Mouse (Mus musculus): ENCODE results near the gene Acoxl.
A peak's percentile ranks its signal among the peaks of the same experiment; 100 is the strongest.

Acoxl gene

DNA sequence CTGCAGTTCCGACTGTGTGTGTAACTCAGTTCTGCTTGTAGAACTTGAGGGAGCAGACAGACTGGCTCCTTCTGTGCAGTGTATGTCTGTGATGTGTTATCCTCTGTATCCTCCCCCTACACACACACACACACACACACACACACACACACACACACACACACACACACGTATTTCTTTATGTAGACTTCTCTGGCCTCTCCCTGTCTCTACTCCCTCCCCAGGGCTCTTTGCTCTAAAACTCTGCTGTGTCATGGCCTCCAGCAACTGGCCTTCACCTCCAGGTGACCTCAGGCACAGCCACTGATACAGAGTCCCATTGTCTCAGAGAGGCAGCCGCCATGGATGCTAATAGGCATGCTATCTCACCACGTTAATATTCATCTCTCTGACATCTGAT lies 276.9 kb downstream of the Acoxl start:
- DNase-seq (ENCODE audit: low read depth, low spot score) = peak; percentile 49

DNA sequence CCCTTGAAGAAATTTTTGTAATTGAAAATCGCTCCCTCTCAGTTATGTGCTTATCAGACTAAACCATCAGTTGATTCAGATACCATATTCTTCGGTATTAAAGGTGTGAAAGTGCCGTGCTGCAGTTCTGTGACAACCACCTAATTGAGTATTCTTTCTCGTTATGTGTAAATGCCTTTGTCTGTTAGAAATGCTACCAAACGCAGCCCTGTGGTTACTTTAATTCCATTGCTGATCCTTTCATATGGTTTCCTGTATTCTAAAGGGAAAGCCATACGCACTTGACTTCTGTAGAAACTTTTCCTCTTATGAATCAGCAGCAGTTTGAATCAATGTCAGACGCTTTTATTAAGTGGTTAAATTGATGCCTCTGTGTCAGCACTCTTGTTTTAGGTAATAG lies 278.9 kb downstream of the Acoxl start:
- no peak for DNase-seq (ENCODE audit: low read depth, low spot score)

DNA sequence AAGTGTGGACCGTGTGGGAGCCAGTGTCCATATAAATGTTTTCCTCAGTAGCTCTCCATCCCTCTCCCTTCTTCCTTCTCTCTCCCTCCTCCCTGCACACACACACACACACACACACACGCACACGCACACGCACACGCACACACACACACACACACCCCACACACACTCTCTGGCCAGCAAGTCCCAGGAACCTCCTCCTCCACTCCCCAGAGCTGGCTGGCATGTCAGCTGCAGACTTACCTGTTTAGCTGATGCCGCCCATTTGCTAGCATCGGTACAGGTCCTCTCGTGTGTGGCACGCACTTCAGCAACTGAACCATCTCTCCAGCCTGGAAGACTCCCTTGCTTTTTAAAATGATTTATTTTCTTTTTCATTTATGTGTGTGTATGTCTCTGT lies 280.3 kb downstream of the Acoxl start:
- no peak for DNase-seq (ENCODE audit: low read depth, low spot score)

DNA sequence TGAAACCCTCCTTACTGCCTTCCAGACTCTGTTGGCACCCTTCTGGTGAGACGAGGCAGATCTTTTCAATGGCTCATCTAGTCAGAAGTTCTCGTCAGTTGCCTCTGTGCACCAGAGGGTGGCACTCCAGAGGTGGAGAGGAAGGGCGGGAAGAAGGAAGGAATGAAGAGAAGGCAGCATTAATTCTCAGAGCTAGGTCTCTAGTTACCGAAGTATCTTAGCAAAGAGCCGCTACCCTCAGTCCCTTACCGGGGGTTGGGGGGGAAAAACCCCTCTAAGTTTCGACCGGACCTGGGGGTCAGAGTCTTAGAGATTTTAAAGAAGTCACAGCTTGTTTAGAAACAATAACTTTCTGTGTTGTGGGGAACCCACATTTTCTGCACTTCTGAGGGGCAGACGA lies 283.8 kb downstream of the Acoxl start:
- peak; percentile 80 for DNase-seq (ENCODE audit: low read depth, low spot score)

DNA sequence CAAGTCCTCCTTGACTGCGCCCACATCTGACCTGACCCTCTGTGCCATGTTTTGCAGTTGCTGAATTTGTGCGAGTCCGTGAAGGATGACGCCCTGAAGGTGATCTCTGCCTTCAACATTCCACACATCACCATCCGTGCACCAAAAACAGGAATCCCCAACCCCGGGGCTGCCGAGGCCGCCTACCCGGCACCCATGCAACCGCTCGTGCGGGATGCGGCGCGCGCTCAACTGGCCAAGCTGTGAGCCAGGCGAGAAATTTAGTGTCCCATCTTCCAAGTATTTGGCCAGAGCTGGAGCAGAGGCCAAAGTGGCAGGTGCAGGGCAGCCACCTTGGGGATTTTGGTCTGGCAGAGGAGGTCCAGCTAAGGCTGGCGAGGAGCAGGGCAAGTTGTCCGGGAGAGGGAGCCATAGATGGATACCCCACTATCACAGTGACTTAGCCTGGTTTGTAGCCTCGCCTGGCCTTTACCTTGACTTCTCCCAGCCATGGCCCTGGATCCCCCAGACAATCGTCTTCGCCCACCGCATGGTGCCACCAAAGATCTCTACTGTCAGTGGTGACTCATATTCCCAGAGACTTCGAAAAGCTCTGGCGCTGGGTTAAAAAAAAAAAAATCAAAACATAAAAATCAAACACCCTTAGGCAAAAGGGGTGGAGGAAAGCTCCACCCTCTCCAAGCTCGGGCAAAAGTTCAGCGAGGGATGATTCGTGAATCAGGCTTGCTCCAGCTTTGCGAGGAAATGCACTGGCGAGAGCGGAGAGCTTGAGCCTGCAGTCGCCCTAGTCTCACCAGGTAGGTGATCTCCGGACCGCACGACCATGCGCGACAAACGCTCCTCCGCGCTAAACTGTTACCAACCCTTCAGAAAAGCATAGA lies 284.5 kb downstream of the Acoxl start:
- DNase-seq (ENCODE audit: low read depth, low spot score) = peak; percentile 22

DNA sequence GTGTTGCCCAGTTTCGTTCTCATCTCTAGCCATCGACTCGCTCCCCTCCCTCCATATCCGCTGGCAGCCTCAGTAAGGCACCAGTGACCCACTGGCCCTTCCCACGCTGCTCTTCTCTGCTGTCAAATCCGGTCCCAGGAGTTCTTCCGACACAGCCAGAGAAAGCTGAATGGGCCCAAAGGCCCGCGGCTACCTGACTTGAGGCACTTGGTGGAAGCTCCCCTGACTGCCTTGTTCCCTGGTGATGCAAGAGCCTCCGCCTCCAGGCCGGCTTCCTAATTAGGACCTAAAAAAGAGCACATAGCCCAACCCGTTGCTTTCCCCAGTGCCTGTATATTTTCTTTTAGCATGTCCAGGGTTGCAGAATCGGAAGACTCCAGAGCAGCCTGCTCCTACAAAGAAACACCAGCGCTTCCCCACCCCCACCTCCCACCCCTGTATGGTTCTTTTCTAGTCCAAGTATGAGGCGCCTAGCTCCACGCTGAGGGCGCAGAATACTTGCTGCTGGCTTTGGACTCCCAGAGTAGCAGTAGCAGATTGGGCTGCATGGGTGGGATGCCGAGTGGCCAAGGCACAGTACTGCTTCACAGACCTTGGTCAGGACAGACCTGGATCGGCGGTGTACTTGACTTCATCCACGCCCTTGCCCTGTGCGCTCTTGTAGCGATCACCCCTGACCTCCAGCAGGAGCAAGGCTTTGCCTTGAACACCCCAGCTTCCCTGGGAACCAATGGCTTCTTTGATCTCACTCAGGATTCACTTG lies 285.4 kb downstream of the Acoxl start:
- DNase-seq (ENCODE audit: low read depth, low spot score) = peak; percentile 18

DNA sequence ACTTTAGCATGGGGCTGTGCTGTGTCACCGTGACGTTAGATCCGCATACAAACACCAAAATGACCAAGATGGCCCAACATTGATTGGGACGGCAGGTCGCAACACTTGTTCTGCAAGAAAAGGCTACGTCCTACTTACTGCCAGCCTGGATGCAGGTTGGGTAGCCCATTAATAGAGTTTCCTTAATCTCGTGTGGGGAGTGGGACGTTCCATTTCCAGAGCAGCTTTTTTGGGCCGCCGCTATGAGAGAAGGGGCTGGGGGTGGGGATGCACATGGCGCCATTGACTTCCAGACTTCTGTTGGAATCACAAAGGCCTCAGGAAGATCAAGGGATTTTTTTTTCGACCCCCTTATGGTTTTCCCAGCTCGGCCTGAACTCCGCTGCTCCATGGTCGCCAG lies 286.0 kb downstream of the Acoxl start:
- DNase-seq (ENCODE audit: low read depth, low spot score) = no peak

DNA sequence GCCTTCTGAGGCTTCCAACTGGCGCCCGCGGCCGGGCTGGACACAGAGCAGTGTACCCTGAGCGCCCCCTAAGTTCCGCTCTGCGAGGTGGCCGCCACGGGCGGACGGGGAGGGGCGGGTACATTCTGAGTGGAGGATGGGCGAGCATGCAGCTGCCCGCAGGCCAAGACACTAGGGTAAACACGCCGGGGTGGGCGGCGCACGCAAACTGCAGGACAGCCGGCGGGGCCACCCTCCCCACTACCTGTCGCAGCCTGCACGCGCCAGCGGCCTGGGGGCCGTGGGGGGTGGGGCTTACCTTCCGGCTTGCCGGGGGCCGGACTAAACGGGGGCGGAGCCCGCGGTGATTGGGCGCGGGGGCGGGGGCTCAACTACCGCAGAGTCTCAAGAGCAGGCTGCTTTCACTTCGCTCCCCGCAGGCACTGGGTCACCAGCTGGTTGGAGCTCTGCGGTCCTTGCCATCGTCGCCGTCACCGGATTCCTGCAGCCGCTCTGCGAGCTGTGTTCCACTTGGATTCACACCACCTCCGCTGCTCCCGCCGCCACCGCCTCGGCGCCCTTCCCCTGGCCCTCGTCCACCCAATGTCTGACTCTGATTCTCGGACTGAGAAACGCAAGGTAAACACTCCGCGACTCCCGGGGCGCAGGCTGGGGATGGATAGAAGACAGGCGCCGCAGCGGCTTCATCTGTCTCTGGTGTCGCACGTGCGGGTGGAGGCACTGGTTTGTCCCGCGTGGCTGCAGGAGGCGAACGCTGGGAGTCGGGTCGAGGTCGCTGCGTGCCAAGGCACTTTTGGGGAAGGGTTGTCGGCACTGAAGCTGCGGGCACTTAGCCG lies 287.2 kb downstream of the Acoxl start, which contains the start of gene Bcl2l11:
Gene Bcl2l11, plus strand, starts transcription at position 404 of the 836 bp plus-strand sequence.
- DNase-seq (ENCODE audit: low read depth, low spot score) = peak; percentile 97

DNA sequence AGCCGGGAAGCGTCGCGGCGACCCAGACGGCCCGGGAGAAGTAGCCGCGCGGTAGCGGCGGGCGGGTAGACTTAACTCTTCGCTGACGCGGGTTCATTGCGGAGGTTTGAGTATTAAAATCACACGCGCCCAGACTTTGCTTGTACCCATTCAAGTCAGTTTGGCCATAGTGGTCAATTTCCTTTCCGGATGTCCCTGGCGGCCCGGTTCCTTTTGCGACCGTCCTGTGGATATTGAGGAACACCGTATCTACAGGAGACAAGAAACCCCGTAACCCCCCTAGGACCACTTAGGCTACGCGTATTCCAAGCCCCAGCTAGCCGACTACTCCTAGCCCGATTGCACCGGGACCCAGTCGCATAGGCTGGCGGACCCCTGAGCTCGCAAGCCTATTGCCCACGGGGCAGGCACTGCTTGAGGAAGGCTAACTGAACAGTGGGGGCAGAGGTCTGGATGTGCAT lies 287.9 kb downstream of the Acoxl start:
- DNase-seq (ENCODE audit: low read depth, low spot score) = peak; percentile 16

DNA sequence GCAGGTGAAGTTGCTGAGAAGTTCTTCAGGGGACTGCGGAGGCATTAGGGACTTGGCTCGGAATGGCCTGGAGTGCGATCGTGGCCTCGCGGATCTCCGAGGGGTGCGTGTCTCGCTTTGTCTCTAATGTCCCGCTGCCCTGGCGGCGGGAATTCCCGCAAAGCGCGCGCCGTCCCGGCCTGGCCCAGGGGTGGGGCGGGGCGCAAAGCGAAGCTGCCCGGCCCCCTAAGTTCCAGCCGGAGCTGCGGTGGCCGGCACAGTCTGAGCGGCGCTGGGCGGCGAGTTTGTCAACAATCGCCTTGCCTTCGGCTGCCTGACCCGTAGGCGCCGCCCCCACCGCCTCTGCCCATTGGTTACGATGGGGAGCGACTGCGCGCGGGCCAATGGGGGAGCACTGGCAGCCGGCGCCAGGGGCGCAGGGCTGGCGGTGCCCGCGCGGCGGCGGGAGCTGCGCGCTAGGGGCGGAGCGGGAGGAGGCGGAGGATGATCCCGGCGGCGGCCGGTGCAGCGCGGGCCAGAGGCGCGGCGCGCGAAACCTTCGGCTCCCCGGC lies 288.5 kb downstream of the Acoxl start:
- peak; percentile 95 for DNase-seq (ENCODE audit: low read depth, low spot score)

DNA sequence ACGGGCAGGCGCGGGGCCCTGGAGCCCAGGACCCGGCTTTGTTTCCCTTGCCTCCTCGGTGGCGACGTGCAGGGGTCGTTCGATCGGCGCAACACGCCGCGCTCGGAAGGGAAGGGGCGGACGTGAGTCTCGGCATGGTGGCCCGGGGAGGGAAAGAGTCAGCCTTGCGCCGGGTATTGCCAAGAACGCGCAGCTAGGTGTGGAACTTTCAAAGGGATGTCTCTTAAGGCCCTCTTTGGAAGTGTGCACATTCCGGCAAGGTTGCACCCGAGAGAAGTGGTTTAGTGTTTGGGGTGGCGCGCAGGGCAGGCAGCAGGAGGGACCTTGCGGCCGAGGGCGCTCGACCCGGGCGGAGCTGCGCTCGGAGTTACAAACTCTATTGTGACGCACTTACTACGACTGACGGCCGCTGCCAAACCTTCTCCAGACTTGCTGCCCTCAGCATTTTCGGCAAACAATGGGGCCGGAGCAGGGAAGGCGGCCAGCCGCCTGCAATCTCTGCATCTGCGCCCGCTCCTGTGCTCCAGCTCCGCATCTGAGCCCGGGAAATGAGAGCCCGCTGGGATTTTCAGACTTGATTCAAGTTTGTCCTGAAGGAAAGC lies 289.1 kb downstream of the Acoxl start:
- DNase-seq (ENCODE audit: low read depth, low spot score) = peak; percentile 86

DNA sequence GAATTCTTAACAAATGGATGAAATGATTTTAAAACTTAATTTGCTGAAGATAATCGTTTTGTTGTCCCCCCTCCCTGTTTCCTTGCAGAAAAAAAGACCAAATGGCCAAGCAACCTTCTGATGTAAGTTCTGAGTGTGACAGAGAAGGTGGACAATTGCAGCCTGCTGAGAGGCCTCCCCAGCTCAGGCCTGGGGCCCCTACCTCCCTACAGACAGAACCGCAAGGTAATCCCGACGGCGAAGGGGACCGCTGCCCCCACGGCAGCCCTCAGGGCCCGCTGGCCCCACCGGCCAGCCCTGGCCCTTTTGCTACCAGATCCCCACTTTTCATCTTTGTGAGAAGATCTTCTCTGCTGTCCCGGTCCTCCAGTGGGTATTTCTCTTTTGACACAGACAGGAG lies 289.9 kb downstream of the Acoxl start:
- no peak for DNase-seq (ENCODE audit: low read depth, low spot score)

DNA sequence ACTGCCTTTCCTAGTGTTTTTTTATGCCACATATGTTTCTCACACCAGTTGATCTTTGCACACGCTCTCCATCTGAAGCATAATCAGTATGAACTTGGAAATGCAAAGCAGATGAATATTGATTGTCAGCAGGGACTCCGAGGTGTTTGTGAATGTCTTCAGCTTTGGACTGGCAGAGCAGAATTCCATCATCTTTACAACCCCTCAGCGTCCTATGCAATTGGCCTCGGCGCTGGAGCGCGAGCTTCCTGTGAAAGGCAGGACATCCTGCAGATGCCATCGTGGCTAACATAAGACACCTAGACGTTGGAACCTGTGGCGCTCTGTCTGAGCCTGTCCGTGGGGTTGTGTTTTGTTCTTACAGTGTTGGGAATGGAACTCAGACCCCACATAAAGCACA lies 292.8 kb downstream of the Acoxl start:
- DNase-seq (ENCODE audit: low read depth, low spot score) = no peak

DNA sequence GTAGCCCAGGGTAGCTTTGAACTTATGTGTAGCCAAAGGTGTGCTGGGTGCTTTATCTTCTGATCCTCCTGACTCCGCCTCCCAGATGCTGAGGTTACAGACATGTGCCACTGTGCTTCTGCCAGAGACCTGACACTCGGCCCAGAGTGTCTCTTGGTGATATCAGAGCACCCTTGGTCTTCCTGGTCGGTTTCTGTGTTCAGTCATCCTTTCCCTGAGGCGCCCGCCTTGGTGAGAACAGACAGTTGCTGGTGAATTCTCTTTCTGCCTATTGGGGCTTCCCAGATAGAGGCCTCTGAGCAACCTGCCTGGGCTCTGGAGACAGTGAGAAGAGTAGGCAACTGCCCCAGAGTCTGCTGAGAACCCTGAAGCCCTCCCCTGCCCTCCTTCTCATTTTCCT lies 294.0 kb downstream of the Acoxl start:
- no peak for DNase-seq (ENCODE audit: low read depth, low spot score)

DNA sequence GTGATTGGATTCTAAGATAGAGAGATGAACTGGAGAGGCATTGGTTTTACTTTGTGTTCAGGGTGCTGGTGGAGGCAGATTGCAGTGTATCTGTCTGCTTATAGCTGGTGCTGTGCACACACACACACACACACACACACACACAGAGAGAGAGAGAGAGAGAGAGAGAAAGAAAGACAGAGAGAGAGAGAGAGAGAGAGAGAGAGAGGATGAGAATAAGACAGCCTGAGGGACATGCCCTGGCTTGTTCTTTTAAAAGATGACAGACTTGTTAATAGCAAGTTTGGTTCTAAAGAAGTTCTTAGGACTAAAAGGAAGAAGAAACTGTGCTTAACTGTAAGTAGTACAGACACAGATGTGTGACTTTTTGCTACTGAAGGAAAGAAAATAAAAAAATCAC lies 295.2 kb downstream of the Acoxl start:
- DNase-seq (ENCODE audit: low read depth, low spot score) = no peak

DNA sequence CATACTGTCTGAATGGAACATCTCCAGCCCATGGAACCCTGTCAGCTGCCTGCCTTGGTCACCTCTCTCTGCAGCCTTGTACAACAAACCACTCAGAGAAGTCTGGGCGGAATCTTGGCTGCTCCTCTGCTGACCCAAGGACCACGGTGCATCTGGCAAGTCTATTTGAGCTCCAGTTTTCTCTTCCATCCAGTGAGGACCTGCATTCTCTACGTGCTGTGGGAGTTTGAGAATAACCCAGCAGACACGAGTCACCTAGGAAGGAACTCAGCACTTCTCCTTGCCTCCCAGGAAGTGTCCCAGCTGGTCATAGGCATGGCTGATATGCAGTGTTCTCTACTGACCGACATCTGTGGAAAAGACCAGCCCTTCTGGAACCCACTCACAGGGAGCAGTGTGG lies 295.8 kb downstream of the Acoxl start:
- no peak for DNase-seq (ENCODE audit: low read depth, low spot score)

DNA sequence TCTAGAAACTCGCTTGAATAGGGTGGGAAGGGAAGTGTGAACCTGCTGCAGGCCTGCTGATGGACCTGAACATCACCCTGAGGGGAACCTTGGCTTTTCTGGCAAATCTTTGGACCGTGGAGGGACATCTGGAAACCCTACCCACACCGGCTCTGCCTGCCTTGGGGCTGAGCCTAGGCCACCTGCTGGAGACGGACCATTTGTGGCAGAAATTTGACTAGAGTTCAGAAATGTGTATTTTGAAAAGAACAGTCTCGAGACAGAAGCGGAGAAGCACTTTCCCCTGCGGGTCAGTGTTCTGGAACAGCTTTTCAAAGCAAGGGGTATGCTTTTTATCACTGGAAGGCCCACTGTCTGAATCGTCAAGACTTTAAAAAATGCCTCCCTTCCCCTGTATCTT lies 296.3 kb downstream of the Acoxl start:
- no peak for DNase-seq (ENCODE audit: low read depth, low spot score)

DNA sequence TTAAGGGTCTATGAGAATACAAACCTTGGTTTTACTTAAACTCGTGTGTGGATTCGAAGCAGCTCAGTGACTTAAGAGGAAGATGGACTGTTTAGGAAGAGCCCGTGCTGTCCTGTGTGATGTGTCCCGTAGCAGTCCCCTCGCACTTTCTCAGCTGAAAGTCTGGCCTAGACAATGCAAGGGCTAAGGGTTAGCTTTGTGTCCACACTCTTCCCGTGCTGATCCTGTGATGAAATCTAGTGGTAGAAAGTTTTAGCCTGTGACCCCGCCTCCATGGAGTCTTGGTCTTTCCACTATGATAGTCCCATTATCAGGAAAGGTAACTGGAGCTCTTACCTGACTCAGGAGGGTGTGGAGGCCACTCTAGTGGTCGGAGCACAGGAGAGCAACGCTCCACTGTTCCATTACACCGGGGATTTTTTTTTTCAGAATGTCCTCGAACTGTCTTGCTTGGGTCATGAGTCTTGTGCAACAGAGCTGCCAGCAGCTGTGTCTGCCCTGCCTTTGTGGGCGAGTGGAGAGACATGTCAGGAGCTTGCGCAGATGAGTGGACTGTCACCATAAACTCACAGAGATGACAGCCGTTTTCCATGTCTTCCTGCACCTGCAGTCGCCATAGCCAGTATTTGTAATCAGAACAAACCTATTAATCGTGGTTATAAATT lies 298.2 kb downstream of the Acoxl start:
- no peak for DNase-seq (ENCODE audit: low read depth, low spot score)

DNA sequence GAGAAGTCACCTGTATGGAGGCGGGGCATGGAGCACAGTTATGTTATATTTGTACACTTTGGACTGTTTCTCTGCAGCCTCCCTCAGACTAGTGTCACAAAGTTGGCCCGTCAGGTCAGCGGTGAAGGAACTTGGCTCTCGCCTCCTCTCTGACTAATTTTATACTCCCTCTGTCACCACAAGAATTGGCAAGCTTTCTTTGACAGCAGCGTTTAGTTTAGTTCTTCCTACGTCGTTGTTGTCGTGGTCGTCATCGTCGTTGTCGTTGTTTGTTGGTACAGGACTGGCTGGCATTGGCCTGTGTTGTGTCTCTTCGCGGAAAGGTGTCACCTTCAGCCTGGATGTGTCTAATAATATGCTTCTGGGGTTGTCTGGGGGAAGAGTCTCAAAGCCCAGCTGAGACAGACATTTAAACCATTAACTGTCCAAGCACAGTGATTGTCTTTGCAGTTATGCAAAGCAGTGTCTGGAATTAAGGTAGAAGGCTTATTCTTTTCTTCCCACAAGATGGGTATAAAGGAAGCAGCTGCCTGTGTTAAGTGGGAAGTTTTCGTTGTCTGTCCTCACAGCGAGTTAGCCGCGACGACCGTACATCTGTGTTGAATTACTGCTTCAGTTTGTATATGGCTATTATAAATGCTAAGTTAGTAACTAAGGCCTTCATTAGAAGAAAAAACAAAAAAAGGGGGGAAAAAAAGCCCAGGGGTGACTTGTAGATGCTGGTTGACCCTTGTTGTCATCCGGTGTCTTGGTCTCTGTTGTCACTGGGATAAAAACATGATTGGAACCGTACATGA lies 299.0 kb downstream of the Acoxl start:
- no peak for DNase-seq (ENCODE audit: low read depth, low spot score)

DNA sequence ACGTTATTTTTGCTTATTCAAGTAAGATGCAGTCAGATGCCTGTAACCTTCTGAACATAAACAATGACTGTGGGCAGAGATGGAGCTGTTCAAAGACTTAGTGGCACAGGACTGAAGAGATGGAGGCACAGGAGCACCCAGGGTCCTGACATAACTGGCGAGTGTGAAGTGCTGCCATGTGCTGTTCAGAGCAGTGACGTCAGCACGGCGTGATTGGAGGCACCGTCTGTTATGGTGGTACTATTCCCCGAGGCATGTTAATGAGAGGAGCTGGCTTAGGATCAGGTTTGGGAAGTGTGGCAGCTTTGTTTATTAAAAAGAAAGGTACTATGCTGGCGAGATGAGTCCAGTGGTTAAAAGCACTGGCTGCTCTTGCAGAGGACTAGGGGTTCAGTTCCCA lies 300.2 kb downstream of the Acoxl start:
- DNase-seq (ENCODE audit: low read depth, low spot score) = no peak

Measured in mesoderm, embryonic 11.5 days (tissue).